Mouse (Mus musculus) stomach, postnatal 0 days (tissue): ENCODE results near the gene Ndufc2.

Experiments used
- CTCF ChIP-seq: IDR thresholded peaks from 2 replicates; pipeline ENCODE4 v1.5.1; 2016; ENCODE audit warnings: antibody characterized with exemption, low read depth, mild to moderate bottlenecking, moderate library complexity
- EP300 ChIP-seq: optimal IDR thresholded peaks from 2 replicates; pipeline ENCODE3; 2016; ENCODE audit warnings: antibody characterized with exemption

DNA sequence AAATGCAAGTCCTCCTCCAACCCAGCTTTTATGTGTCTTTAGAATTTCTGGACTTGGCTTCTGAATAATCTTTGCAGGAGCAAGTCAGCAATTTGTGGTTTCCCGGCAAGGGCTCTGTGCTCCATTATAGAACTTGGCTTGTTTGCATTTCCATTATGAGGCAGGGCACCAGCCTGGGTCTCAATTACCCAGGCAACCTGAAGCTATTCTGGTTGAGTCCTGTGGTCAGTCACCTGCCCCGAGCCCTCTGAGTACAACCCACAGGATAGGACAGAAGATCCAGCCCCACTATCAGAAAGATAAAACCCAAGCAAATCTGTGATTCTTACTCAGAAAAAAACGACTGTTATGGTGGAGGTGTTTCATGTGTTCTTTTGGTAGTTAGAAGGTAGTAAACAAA, 38.8 kb upstream of the Ndufc2 start:
- TF ChIP-seq EP300: no peak
- TF ChIP-seq CTCF: no peak
